Mouse (Mus musculus) lung, postnatal 0 days (tissue): ENCODE measurements around the gene Dagla. TPM values are rescaled to one million over a fixed set of nuclear protein-coding genes. Genes with fewer than 3 reads are reported as not detected.
A peak's percentile ranks its signal among the peaks of the same experiment; 100 is the strongest.

ENCODE experiments used
- ATAC-seq: fragments of 200-750 bp; cut with Nextera tagmentation; 2 replicates; pipeline ENCODE4 v1.8.0; 2017; ENCODE audit warnings: moderate library complexity
- DNase-seq: peaks from one replicate; pipeline ENCODE4 v3.0.0-alpha.2; 2016; ENCODE audit warnings: low spot score
- H3K27ac ChIP-seq: fragments of 300-500 bp; sonication (generic); 2 replicates; pipeline ENCODE4 v1.5.1; 2014; ENCODE audit warnings: antibody characterized with exemption, mild to moderate bottlenecking, low read length, mixed read lengths
- H3K27me3 ChIP-seq: fragments of 300-500 bp; sonication (generic); replicated peaks from 2 replicates; pipeline ENCODE4 v1.6.1; 2014; ENCODE audit warnings: low read length, mixed read lengths; ENCODE audit not compliant: insufficient read depth
- H3K36me3 ChIP-seq: fragments of 300-500 bp; sonication (generic); 2 replicates; pipeline ENCODE4 v1.6.1; 2014; ENCODE audit warnings: low read length, mixed read lengths; ENCODE audit not compliant: insufficient read depth
- H3K4me1 ChIP-seq: fragments of 300-500 bp; sonication (generic); 2 replicates; pipeline ENCODE4 v1.6.1; 2014; ENCODE audit warnings: antibody characterized with exemption, low read depth, low read length, mixed read lengths; ENCODE audit not compliant: insufficient read depth
- H3K4me2 ChIP-seq: fragments of 300-500 bp; sonication (generic); replicated peaks from 2 replicates; pipeline ENCODE4 v1.6.1; 2014; ENCODE audit warnings: low read depth, mild to moderate bottlenecking, low read length, moderate library complexity, mixed read lengths
- H3K4me3 ChIP-seq: fragments of 300-500 bp; sonication (generic); 2 replicates; pipeline ENCODE4 v1.5.1; 2014; ENCODE audit warnings: low read depth, low read length
- H3K9ac ChIP-seq: fragments of 300-500 bp; sonication (generic); replicated peaks from 2 replicates; pipeline ENCODE4 v1.6.1; 2014; ENCODE audit warnings: low read depth, mild to moderate bottlenecking
- H3K9me3 ChIP-seq: fragments of 300-500 bp; sonication (generic); 2 replicates; pipeline ENCODE4 v1.6.1; 2016; ENCODE audit warnings: low read length, mixed read lengths
- CTCF ChIP-seq: IDR thresholded peaks from 2 replicates; pipeline ENCODE4 v1.5.1; 2016; ENCODE audit warnings: antibody characterized with exemption, mild to moderate bottlenecking
- EP300 ChIP-seq: IDR thresholded peaks from 2 replicates; pipeline ENCODE4 v1.6.1; 2016; ENCODE audit warnings: antibody characterized with exemption, mild to moderate bottlenecking, control low read depth
- WGBS: fragments of 180-500 bp; shearing (Covaris S2); extraction: QIAGEN DNeasy Blood & Tissue Kit; methylation state at CpG from one replicate; pipeline ENCODE4 v1.1.7; 2014; 5-methylcytosine and 5-hydroxymethylcytosine counted together
- polyA plus RNA-seq: library from polyadenylated mRNA; unstranded; fragments of >200 nt; fragmentation: Nextera tagmentation; extraction: Ambion mirVana; gene quantifications from 2 replicates; pipeline ENCODE4 v1.2.1, GENCODE M21; 2015

The Dagla gene
- polyA plus RNA-seq, 1 experiment from 2014 or later, result 1.2 TPM

- H3K27ac ChIP-seq, result no peak overlapping the region
- no peaks in the 10 kb centered on the region for H3K27me3 ChIP-seq
- H3K4me3 ChIP-seq, result no peak overlapping the region
- ATAC-seq, result no peak
- TF ChIP-seq CTCF (no peak), EP300 (no peak)
- no peaks in the 10 kb centered on the region for H3K9me3 ChIP-seq
- no peak overlapping the region for H3K9ac ChIP-seq
- H3K4me2 ChIP-seq, result no peak overlapping the region
- no peak for DNase-seq
- H3K36me3 ChIP-seq, result no peaks in the 10 kb centered on the region
- H3K4me1 ChIP-seq, result peaks cover 4% of the 10 kb centered on the region; the same call in 1 of the 2 replicates
- 53% methylated on average over 4 of the region's 4 CpGs for WGBS
Observed at GRCm38 (mm10) chr19:10316956-10317355, 12.3 kb upstream of the Dagla start.

GRCm38 (mm10) chr19:10312072-10312471 lies 7.4 kb upstream of the Dagla start:
- TF ChIP-seq EP300, result no peak
- no peak for TF ChIP-seq CTCF
- Histone ChIP-seq H3K4me1 (no peaks in the 10 kb centered on the region), H3K27me3 (no peaks in the 10 kb centered on the region), H3K4me3 (no peak overlapping the region), H3K4me2 (no peak overlapping the region), H3K36me3 (no peaks in the 10 kb centered on the region), H3K9ac (no peak overlapping the region), H3K27ac (no peak overlapping the region), H3K9me3 (no peaks in the 10 kb centered on the region)
- ATAC-seq (no peak; the same call in 1 of the 2 replicates), DNase-seq (no peak)
- 45% methylated on average over 8 of the region's 8 CpGs for WGBS

- no peak overlapping the region for H3K4me2 ChIP-seq
- H3K9me3 ChIP-seq, result no peaks in the 10 kb centered on the region
- no peak for ATAC-seq
- H3K36me3 ChIP-seq, result no peaks in the 10 kb centered on the region
- H3K4me1 ChIP-seq, result 0 out of 2 replicates have a peak, but pooled peaks cover 3% of the 10 kb centered on the region
- WGBS, result 51% methylated on average over 2 of the region's 2 CpGs
- H3K27me3 ChIP-seq, result no peaks in the 10 kb centered on the region
- H3K9ac ChIP-seq, result no peak overlapping the region
- DNase-seq, result no peak
- no peak overlapping the region for H3K4me3 ChIP-seq
- H3K27ac ChIP-seq, result no peak overlapping the region
- TF ChIP-seq EP300, result no peak
- no peak for TF ChIP-seq CTCF
Observed at GRCm38 (mm10) chr19:10308990-10309389, 4.3 kb upstream of the Dagla start.

GRCm38 (mm10) chr19:10307941-10308340 lies 3.3 kb upstream of the Dagla start:
- 36% methylated on average over 6 of the region's 6 CpGs for WGBS
- H3K9me3 ChIP-seq, result no peaks in the 10 kb centered on the region
- ATAC-seq (peak; percentile 22; the same call in 1 of the 2 replicates), DNase-seq (no peak)
- no peak overlapping the region for H3K4me3 ChIP-seq
- H3K27me3 ChIP-seq, result no peaks in the 10 kb centered on the region
- no peak overlapping the region for H3K9ac ChIP-seq
- 0 out of 2 replicates have a peak, but pooled peaks cover 3% of the 10 kb centered on the region for H3K4me1 ChIP-seq
- no peak overlapping the region for H3K27ac ChIP-seq
- no peak for TF ChIP-seq EP300
- no peak overlapping the region for H3K4me2 ChIP-seq
- H3K36me3 ChIP-seq, result no peaks in the 10 kb centered on the region

GRCm38 (mm10) chr19:10307351-10307750 lies 2.7 kb upstream of the Dagla start:
- no peak for ATAC-seq
- no peaks in the 10 kb centered on the region for H3K27me3 ChIP-seq
- H3K4me2 ChIP-seq, result no peak overlapping the region
- 0 out of 2 replicates have a peak, but pooled peaks cover 3% of the 10 kb centered on the region for H3K4me1 ChIP-seq
- DNase-seq, result no peak
- no peaks in the 10 kb centered on the region for H3K9me3 ChIP-seq
- no peak overlapping the region for H3K4me3 ChIP-seq
- H3K27ac ChIP-seq, result no peak overlapping the region
- H3K36me3 ChIP-seq, result no peaks in the 10 kb centered on the region
- no peak for TF ChIP-seq EP300
- no peak for TF ChIP-seq CTCF
- H3K9ac ChIP-seq, result no peak overlapping the region
- 70% methylated on average over 5 of the region's 5 CpGs for WGBS

- no peak for DNase-seq
Observed at GRCm38 (mm10) chr19:10306521-10307243, 2.0 kb upstream of the Dagla start.

More at GRCm38 (mm10) chr19:10306521-10307243, 2.0 kb upstream of the Dagla start:
- H3K9me3 ChIP-seq, result no peaks in the 10 kb centered on the region
- H3K9ac ChIP-seq, result no peak overlapping the region
- H3K27me3 ChIP-seq, result no peaks in the 10 kb centered on the region
- TF ChIP-seq EP300 (no peak), CTCF (no peak)
- no peak overlapping the region for H3K4me3 ChIP-seq
- H3K27ac ChIP-seq, result no peak overlapping the region
- ATAC-seq, result no peak
- 85% methylated on average over 5 of the region's 5 CpGs for WGBS
- H3K4me2 ChIP-seq, result no peak overlapping the region
- H3K4me1 ChIP-seq, result 0 out of 2 replicates have a peak, but pooled peaks cover 3% of the 10 kb centered on the region
- H3K36me3 ChIP-seq, result no peaks in the 10 kb centered on the region
